Comparison of ENCODE assay signal across 22 mouse cellular contexts in the genomic region with DNA sequence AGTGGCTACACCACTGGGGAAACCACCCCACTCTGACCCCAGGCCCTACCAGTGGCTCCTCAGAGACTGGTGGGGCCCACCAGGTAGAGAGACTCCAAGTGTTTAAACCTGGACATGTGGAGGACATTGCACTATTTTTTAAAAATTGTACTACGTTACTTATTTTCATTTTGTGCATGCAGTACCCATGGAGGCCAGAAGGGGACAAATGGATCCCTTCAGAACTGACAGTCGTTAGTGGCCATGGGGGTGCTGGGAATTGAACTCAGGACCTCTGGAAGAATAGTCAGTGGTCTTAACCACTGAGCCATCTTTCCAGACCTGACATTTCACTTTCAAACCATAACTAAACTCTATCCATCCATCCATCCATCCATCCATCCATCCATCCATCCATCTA.
DNase-seq lines count a peak whose midpoint lies in the region; TF ChIP-seq lines count a peak whose summit lies in the region.
"Had no signal": no experiment of that assay in that cellular context is flagged by ENCODE, and none has a peak within 500 bp of the region (broad histone marks: within the 10 kb centered on the region; RNA-seq: fewer than 3 reads in every experiment).

No protein-coding gene starts in this region.

- no peak overlapping the region for H3K4me3 ChIP-seq in heart, adult 2 months
- no peak overlapping the region for H3K4me3 ChIP-seq in left cerebral cortex, adult 2 months
- no peak overlapping the region for H3K4me3 ChIP-seq in CH12.LX (replicated peaks in 1 of 3; ENCODE audit: low read depth in 2 of 3, low read length in 2 of 3, poor library complexity in 1 of 3)
- H3K4me3 ChIP-seq: embryonic facial prominence, embryonic 15.5 days; erythroblast, embryonic 14.5 days; forebrain, embryonic 10.5 days; forebrain, embryonic 15.5 days; heart, embryonic 13.5 days; hindbrain, embryonic 12.5 days had no signal

- no peak for DNase-seq in heart, adult 2 months
- DNase-seq in heart, postnatal 4 days: no peak
- no peak for DNase-seq in left cerebral cortex, adult 2 months (ENCODE audit: extremely low spot score in 1 of 2, low spot score in 2 of 2)
- DNase-seq in left cerebral cortex, postnatal 36 days (ENCODE audit: low spot score in 2 of 2): no peak
- DNase-seq in CH12.LX (ENCODE audit: extremely low read depth) (no peak), liver (no peak)
- no peak for DNase-seq in brain, embryonic 14.5 days (ENCODE audit: low read depth)
- DNase-seq: adrenal gland, adult 8-10 months; adrenal gland, postnatal 36 days; cerebellum, adult 11 months; cerebellum, adult 8-10 months; cerebellum, postnatal 14 days; embryo, embryonic 11 days; gastrocnemius, postnatal 25 days; heart, postnatal 36 days had no signal

- no peak overlapping the region for H3K9ac ChIP-seq in heart, adult 2 months (ENCODE audit: low read depth, low read length)
- no peak overlapping the region for H3K9ac ChIP-seq in CH12.LX (ENCODE audit: insufficient read depth, low read depth)
- H3K9ac ChIP-seq: embryonic facial prominence, embryonic 15.5 days; forebrain, embryonic 15.5 days; heart, embryonic 13.5 days; hindbrain, embryonic 12.5 days had no signal

- H3K4me1 ChIP-seq in heart, adult 2 months (ENCODE audit: control insufficient read depth, insufficient read depth, low read length): no peaks in the 10 kb centered on the region
- peaks cover 0 to 13% of the 10 kb centered on the region in 2 experiments; a peak in 2 of 4 replicates for H3K4me1 ChIP-seq in CH12.LX (ENCODE audit: control insufficient read depth in 1 of 2, insufficient read depth in 2 of 2)

- H3K9me3 ChIP-seq in CH12.LX (replicated peaks; ENCODE audit: low read length): no peaks in the 10 kb centered on the region
- H3K9me3 ChIP-seq: embryonic facial prominence, embryonic 15.5 days; forebrain, embryonic 10.5 days; forebrain, embryonic 15.5 days; heart, embryonic 13.5 days; hindbrain, embryonic 12.5 days had no signal

- in situ Hi-C loops in CH12.LX (cut with MboI; ENCODE audit: low pct_ligation_motif_present, low pct_unique_long_range_greater_than_20kb, low sequenced_read_pairs): no loop called here

- dilution Hi-C loops in CH12.LX (cut with MboI; ENCODE audit: extremely low pct_ligation_motif_present, extremely low pct_unique_long_range_greater_than_20kb, low sequenced_read_pairs): no loop called here

- no peak overlapping the region for H3K27ac ChIP-seq in heart, adult 2 months
- no peak overlapping the region for H3K27ac ChIP-seq in left cerebral cortex, adult 2 months
- no peak overlapping the region for H3K27ac ChIP-seq in CH12.LX (ENCODE audit: insufficient read depth, low read depth)
- H3K27ac ChIP-seq: embryonic facial prominence, embryonic 15.5 days; forebrain, embryonic 10.5 days; forebrain, embryonic 15.5 days; heart, embryonic 13.5 days; hindbrain, embryonic 12.5 days had no signal

- no peaks in the 10 kb centered on the region for H3K79me2 ChIP-seq in heart, adult 2 months (replicated peaks; ENCODE audit: control insufficient read depth, insufficient read depth, low read length)
- H3K79me2 ChIP-seq in CH12.LX (replicated peaks; ENCODE audit: control insufficient read depth, extremely low read depth, insufficient read depth, poor library complexity, severe bottlenecking): no peaks in the 10 kb centered on the region

- no peak for TF ChIP-seq POLR2A in heart, adult 2 months (IDR thresholded peaks at IDR 0.05; ENCODE audit: insufficient read depth, low read depth, low read length)
- no peak for TF ChIP-seq POLR2A in CH12.LX (IDR thresholded peaks at IDR 0.05; ENCODE audit: low read depth, low read length)
- no peak for TF ChIP-seq POLR2A in brain, embryonic 14.5 days (IDR thresholded peaks at IDR 0.05; ENCODE audit: borderline replicate concordance, extremely low read depth, insufficient read depth, insufficient read length, poor library complexity, severe bottlenecking)

- no peak for TF ChIP-seq RAD21 in CH12.LX (IDR thresholded peaks at IDR 0.05; ENCODE audit: low read depth, low read length)

- no peaks in the 10 kb centered on the region for H3K27me3 ChIP-seq in heart, adult 2 months (ENCODE audit: control insufficient read depth, insufficient read depth, low read length)
- H3K27me3 ChIP-seq in CH12.LX (replicated peaks): no peaks in the 10 kb centered on the region
- H3K27me3 ChIP-seq: embryonic facial prominence, embryonic 15.5 days; forebrain, embryonic 15.5 days; heart, embryonic 13.5 days; hindbrain, embryonic 12.5 days had no signal

- peak; percentile 33 for TF ChIP-seq CTCF in heart, adult 2 months (IDR thresholded peaks at IDR 0.05)
- peak; percentile 39 for TF ChIP-seq CTCF in left cerebral cortex, adult 2 months (IDR thresholded peaks at IDR 0.05)
- peak; percentile 18 to 20; a peak in 1 of 4 replicates for TF ChIP-seq CTCF in CH12.LX (conservative IDR thresholded peaks at IDR 0.05 in 1 of 2, IDR thresholded peaks at IDR 0.05 in 1 of 2; ENCODE audit: low read depth in 2 of 2, low read length in 2 of 2)
- peak; percentile 15; the same call in 1 of the 2 replicates for TF ChIP-seq CTCF in brain, embryonic 14.5 days (IDR thresholded peaks at IDR 0.05; ENCODE audit: borderline replicate concordance, extremely low read depth, insufficient read depth, insufficient read length)

- H3K4me2 ChIP-seq in CH12.LX (ENCODE audit: insufficient read depth, low read depth, poor library complexity, severe bottlenecking): no peak overlapping the region
- H3K4me2 ChIP-seq: embryonic facial prominence, embryonic 15.5 days; forebrain, embryonic 15.5 days; heart, embryonic 13.5 days; hindbrain, embryonic 12.5 days had no signal

- no peaks in the 10 kb centered on the region for H3K36me3 ChIP-seq in heart, adult 2 months (ENCODE audit: control insufficient read depth, insufficient read depth, low read length)
- H3K36me3 ChIP-seq in CH12.LX (replicated peaks in 1 of 2; ENCODE audit: control insufficient read depth in 1 of 2, insufficient read depth in 1 of 2, low read length in 1 of 2): peaks cover 0 to 24% of the 10 kb centered on the region in 2 experiments
- H3K36me3 ChIP-seq: embryonic facial prominence, embryonic 15.5 days; forebrain, embryonic 10.5 days; forebrain, embryonic 15.5 days; G1E; heart, embryonic 13.5 days; hindbrain, embryonic 12.5 days had no signal

- WGBS in heart, adult 2 months: 96% methylated on average over 2 of the region's 2 CpGs

- TF ChIP-seq EP300 in heart, adult 2 months (IDR thresholded peaks at IDR 0.05; ENCODE audit: insufficient read depth, low read depth, low read length): no peak
- no peak for TF ChIP-seq EP300 in CH12.LX (IDR thresholded peaks at IDR 0.05; ENCODE audit: low read length)

- intact Hi-C loops in heart, adult 2 months (cut with DNase I): no loop called here
- intact Hi-C loops in left cerebral cortex, adult 2 months (cut with DNase I): no loop called here
- intact Hi-C loops in left cerebral cortex, postnatal 36 days (cut with DNase I): no loop called here

TF ChIP-seq in CH12.LX, 34 proteins besides CTCF, POLR2A, EP300 and RAD21:
- TF ChIP-seq PAX5 (IDR thresholded peaks at IDR 0.05; ENCODE audit: low read length) (no peak), TCF12 (IDR thresholded peaks at IDR 0.05; ENCODE audit: low read depth, low read length) (no peak), ZC3H11A (IDR thresholded peaks at IDR 0.05; ENCODE audit: low read depth, low read length) (no peak), RCOR1 (conservative IDR thresholded peaks at IDR 0.05; ENCODE audit: low read depth, low read length) (no peak), ZMIZ1 (IDR thresholded peaks at IDR 0.05; ENCODE audit: low read depth, low read length) (no peak), MEF2A (IDR thresholded peaks at IDR 0.05; ENCODE audit: borderline replicate concordance, low read depth, low read length) (no peak)
